Mouse (Mus musculus) heart, postnatal 0 days (tissue): Measurements from ENCODE around the gene Glb1l. TPM values are rescaled to one million over a fixed set of nuclear protein-coding genes. Genes with fewer than 3 reads are reported as not detected.

Experiments used
- ATAC-seq: fragments of 200-750 bp; cut with Nextera tagmentation; 2 replicates; pipeline ENCODE4 v1.8.0; 2017; ENCODE audit warnings: low read depth, moderate number of reproducible peaks, moderate library complexity; ENCODE audit not compliant: insufficient read depth
- DNase-seq: peaks from one replicate; pipeline ENCODE4 v3.0.0-alpha.2; 2016; ENCODE audit warnings: low spot score
- H3K27ac ChIP-seq: fragments of 300-500 bp; sonication (generic); 2 replicates; pipeline ENCODE4 v1.5.1; 2014; ENCODE audit warnings: low read depth, mild to moderate bottlenecking
- H3K27me3 ChIP-seq: fragments of 300-500 bp; sonication (generic); 2 replicates; pipeline ENCODE4 v1.6.1; 2014; ENCODE audit warnings: low read length, mixed read lengths; ENCODE audit not compliant: control insufficient read depth, insufficient read depth
- H3K36me3 ChIP-seq: fragments of 300-500 bp; sonication (generic); replicated peaks from 2 replicates; pipeline ENCODE4 v1.6.1; 2014; ENCODE audit warnings: low read length, mixed read lengths; ENCODE audit not compliant: control insufficient read depth, insufficient read depth
- H3K4me1 ChIP-seq: fragments of 300-500 bp; sonication (generic); 2 replicates; pipeline ENCODE4 v1.6.1; 2014; ENCODE audit warnings: antibody characterized with exemption; ENCODE audit not compliant: control insufficient read depth, insufficient read depth
- H3K4me2 ChIP-seq: fragments of 300-500 bp; sonication (generic); 2 replicates; pipeline ENCODE4 v1.6.1; 2014; ENCODE audit warnings: low read depth, mild to moderate bottlenecking, low read length, moderate library complexity
- H3K4me3 ChIP-seq: fragments of 300-500 bp; sonication (generic); 2 replicates; pipeline ENCODE4 v1.5.1; 2014; ENCODE audit warnings: low read depth, low read length
- H3K9ac ChIP-seq: fragments of 300-500 bp; sonication (generic); replicated peaks from 2 replicates; pipeline ENCODE4 v1.6.1; 2014; ENCODE audit warnings: low read depth, low read length, mixed read lengths
- H3K9me3 ChIP-seq: fragments of 300-500 bp; sonication (generic); replicated peaks from 2 replicates; pipeline ENCODE4 v1.6.1; 2016; ENCODE audit warnings: low read length; ENCODE audit not compliant: control insufficient read depth
- CTCF ChIP-seq: IDR thresholded peaks from 2 replicates; pipeline ENCODE4 v1.5.1; 2016; ENCODE audit warnings: antibody characterized with exemption, control low read depth, low read depth
- EP300 ChIP-seq: IDR thresholded peaks from 2 replicates; pipeline ENCODE4 v1.6.1; 2016; ENCODE audit warnings: antibody characterized with exemption, low read depth
- WGBS: fragments of 180-500 bp; shearing (Covaris S2); extraction: QIAGEN DNeasy Blood & Tissue Kit; methylation state at CpG from one replicate; pipeline ENCODE4 v1.1.7; 2014; 5-methylcytosine and 5-hydroxymethylcytosine counted together
- polyA plus RNA-seq: library from polyadenylated mRNA; unstranded; fragments of >200 nt; fragmentation: Nextera tagmentation; extraction: Ambion mirVana; gene quantifications from 2 replicates; pipeline ENCODE4 v1.2.1, GENCODE M21; 2015
- total RNA-seq: library from RNA; depleted of rRNA; stranded (reverse); fragments of >200 nt; gene quantifications from 2 replicates; pipeline ENCODE4 v1.2.3, GENCODE M21; 2014; ENCODE audit warnings: low replicate concordance

Glb1l gene
- total and polyA plus RNA-seq, 2 experiments from 2014 or later: 3.6 to 9.8 TPM

DNA sequence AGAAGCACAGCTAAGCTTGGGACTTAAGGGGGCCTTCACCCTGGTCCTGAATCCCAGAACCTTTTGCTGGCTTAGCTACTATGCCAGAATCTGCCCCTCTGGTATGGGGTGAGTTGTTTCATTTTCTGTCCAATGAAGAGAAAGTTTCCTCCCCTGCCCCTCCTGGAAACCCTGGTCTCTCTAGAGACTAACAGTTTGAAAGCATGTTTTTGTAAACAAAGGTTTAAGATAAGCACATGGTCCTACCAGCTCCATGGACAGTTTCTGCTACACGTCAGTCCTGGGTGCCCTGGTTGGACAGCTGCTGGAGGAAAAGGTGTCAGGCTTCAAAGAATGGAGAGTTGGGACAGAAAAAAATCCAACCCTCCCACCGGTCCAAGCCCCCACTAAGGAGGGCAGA is 20.0 kb downstream of the Glb1l start:
- peaks cover 33% of the 10 kb centered on the region for H3K36me3 ChIP-seq
- ATAC-seq: no peak
- H3K9me3 ChIP-seq: no peaks in the 10 kb centered on the region
- no peak for TF ChIP-seq CTCF
- no peak for TF ChIP-seq EP300
- WGBS: 44% methylated on average over 2 of the region's 2 CpGs
- peak overlapping the region; percentile 1; the same call in 1 of the 2 replicates for H3K9ac ChIP-seq
- no peak for DNase-seq
- H3K4me1 ChIP-seq: peaks cover 18% of the 10 kb centered on the region
- H3K4me2 ChIP-seq: 0 out of 2 replicates have a peak overlapping the region, but pooled peaks have one; percentile 86
- H3K4me3 ChIP-seq: no peak overlapping the region
- no peak overlapping the region for H3K27ac ChIP-seq
- no peaks in the 10 kb centered on the region for H3K27me3 ChIP-seq

DNA sequence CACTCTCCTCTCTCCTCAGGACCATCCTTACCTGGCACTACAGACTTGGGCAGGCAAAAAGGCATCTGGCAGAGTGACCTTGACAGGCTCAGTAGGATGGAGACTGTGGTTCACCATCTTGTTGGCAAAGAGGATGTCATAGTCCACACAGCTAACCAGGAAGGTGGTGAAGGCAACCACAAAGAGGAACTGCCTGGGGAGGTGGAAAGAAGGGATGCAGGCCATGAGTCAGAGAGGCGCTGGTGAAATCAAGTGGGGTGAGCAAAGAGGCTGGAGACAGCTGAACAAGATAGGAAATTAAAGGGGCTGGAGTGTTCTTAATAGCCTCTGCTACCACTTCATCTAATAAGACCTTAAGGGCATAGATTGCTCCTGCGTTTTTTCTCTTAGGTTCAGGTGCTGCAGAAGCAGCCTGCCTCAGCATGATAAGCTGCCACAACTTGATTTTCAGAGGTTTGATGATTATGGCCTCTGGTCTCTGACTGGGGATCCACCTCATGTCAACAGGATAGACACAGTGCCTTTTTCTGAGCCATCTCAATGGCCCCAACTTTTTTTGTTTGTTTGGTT is 22.6 kb downstream of the Glb1l start:
- Histone ChIP-seq H3K4me1 (peaks cover 12% of the 10 kb centered on the region), H3K36me3 (peaks cover 50% of the 10 kb centered on the region), H3K9me3 (no peaks in the 10 kb centered on the region), H3K27ac (no peak overlapping the region), H3K9ac (no peak overlapping the region), H3K4me3 (no peak overlapping the region), H3K4me2 (no peak overlapping the region), H3K27me3 (no peaks in the 10 kb centered on the region)
- 74% methylated on average over 2 of the region's 2 CpGs for WGBS
- DNase-seq (no peak), ATAC-seq (no peak)
- TF ChIP-seq EP300 (no peak), CTCF (no peak)

DNA sequence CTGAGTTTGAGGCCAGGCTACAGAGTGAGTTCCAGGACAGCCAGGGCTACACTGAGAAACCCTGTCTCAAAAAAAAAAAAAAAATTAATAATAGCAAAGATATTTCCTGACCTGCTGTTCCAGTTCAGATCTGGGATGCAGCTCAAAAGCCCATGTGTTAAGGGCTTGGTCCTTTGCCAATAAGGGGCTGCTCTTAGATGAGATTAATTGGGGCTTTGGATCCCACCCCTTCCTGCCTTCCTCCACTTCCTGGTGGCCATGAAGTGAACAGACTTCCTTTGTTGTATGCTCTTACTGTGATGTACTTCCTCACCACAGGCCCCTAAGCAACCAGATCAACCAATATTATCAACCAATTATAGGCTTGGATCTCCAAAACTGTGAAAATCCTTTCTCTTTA is 23.5 kb downstream of the Glb1l start:
- ATAC-seq: no peak
- H3K36me3 ChIP-seq: peaks cover 59% of the 10 kb centered on the region
- H3K4me3 ChIP-seq: no peak overlapping the region
- H3K27ac ChIP-seq: no peak overlapping the region
- H3K4me1 ChIP-seq: peaks cover 8% of the 10 kb centered on the region
- H3K27me3 ChIP-seq: no peaks in the 10 kb centered on the region
- no peaks in the 10 kb centered on the region for H3K9me3 ChIP-seq
- TF ChIP-seq CTCF (no peak), EP300 (no peak)
- H3K4me2 ChIP-seq: no peak overlapping the region
- no peak overlapping the region for H3K9ac ChIP-seq
- DNase-seq: no peak

DNA sequence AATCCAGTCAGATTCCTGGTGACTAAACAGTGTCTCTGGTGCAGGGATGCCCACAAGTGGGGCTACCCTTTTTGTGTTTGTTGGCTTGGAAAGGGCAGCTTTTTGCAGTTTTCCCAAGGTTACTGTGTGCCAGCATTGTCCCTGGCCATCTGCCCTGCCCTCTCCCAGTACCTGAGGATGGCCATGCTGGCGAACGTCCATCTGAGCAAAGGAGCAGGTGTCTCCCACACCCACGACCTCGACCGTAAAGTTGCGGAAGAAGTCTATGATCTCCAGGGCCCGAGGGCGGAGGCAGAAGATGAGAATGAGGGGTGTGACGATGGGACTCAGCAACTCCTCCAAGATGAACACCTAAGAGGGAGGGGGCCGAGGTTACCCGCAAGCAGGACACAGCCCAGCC is 25.1 kb downstream of the Glb1l start:
- H3K27me3 ChIP-seq: no peaks in the 10 kb centered on the region
- no peak overlapping the region for H3K4me2 ChIP-seq
- H3K36me3 ChIP-seq: peaks cover 67% of the 10 kb centered on the region
- no peaks in the 10 kb centered on the region for H3K9me3 ChIP-seq
- DNase-seq: no peak
- whole genome bisulfite sequencing: 93% methylated on average over 11 of the region's 11 CpGs
- TF ChIP-seq CTCF: no peak
- H3K27ac ChIP-seq: no peak overlapping the region
- H3K9ac ChIP-seq: no peak overlapping the region
- H3K4me3 ChIP-seq: no peak overlapping the region
- no peaks in the 10 kb centered on the region for H3K4me1 ChIP-seq
- ATAC-seq: no peak

DNA sequence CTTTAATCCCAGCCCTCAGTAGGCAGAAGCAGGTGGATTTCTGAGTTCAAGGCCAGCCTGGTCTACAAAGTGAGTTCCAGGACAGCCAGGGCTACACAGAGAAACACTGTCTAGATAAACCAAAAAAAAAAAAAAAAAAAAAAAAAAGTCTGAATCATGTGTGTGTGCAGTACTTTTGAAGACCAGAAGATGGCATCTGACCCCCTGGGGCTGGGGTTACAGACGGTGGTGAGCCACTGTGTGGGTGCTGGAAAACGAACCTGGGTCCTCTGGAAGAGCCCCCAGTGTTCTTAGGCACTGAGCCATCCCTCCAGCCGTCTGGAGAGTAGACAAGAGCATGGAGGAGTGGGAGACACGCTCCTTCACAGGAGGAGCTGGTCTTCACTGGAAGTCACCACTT is 28.5 kb downstream of the Glb1l start:
- H3K27ac ChIP-seq: no peak overlapping the region
- H3K4me3 ChIP-seq: no peak overlapping the region
- peaks cover 61% of the 10 kb centered on the region for H3K36me3 ChIP-seq
- peaks cover 9% of the 10 kb centered on the region; the same call in 1 of the 2 replicates for H3K4me1 ChIP-seq
- TF ChIP-seq EP300: no peak
- no peak; the same call in 1 of the 2 replicates for TF ChIP-seq CTCF
- no peaks in the 10 kb centered on the region for H3K9me3 ChIP-seq
- no peak overlapping the region for H3K4me2 ChIP-seq
- DNase-seq (no peak), ATAC-seq (no peak)
- H3K9ac ChIP-seq: no peak overlapping the region
- H3K27me3 ChIP-seq: no peaks in the 10 kb centered on the region
- WGBS: 78% methylated on average over 4 of the region's 4 CpGs

GRCm38 (mm10) chr1:75181377-75181870 is 29.2 kb downstream of the Glb1l start:
- no peak overlapping the region for H3K9ac ChIP-seq
- H3K4me2 ChIP-seq: no peak overlapping the region
- 80% methylated on average over 4 of the region's 4 CpGs for WGBS
- H3K9me3 ChIP-seq: no peaks in the 10 kb centered on the region
- peaks cover 9% of the 10 kb centered on the region; the same call in 1 of the 2 replicates for H3K4me1 ChIP-seq
- H3K36me3 ChIP-seq: peaks cover 55% of the 10 kb centered on the region
- no peak overlapping the region for H3K27ac ChIP-seq
- H3K4me3 ChIP-seq: no peak overlapping the region
- DNase-seq (no peak), ATAC-seq (no peak)
- TF ChIP-seq CTCF (no peak), EP300 (no peak)
- no peaks in the 10 kb centered on the region for H3K27me3 ChIP-seq
